Mouse (Mus musculus) megakaryocyte, embryonic 14.5 days (primary cell): ENCODE results near the gene Hopx.
"Not testable (repeated sequence)": the region's sequence is repeated elsewhere in the genome, so short reads cannot be mapped to it uniquely, and the experiment has no call there.

Source experiments
- FLI1 ChIP-seq: IDR thresholded peaks from 2 replicates; pipeline ENCODE4 v1.6.1; 2012; ENCODE audit warnings: low read length, inconsistent platforms, mixed read lengths
- GATA1 ChIP-seq: IDR thresholded peaks from 3 replicates; pipeline ENCODE4 v1.6.1; 2012; ENCODE audit warnings: mixed read lengths, low read length, inconsistent platforms, borderline replicate concordance

GRCm38 (mm10) chr5:77096194-77096593, 18.7 kb downstream of the Hopx start:
- TF ChIP-seq GATA1, FLI1: not testable (repeated sequence)
